Mouse (Mus musculus): ENCODE measurements around the gene Gm11568. TPM values are rescaled to one million over a fixed set of nuclear protein-coding genes. Genes with fewer than 3 reads are reported as not detected.

Gene Gm11568
- polyA plus RNA-seq, 1 experiment from 2014 or later, result not detected

Other genes with a start within 250 kb of the Gm11568 start
- gene Gm11937, start 247.7 kb upstream of the Gm11568 start, polyA plus RNA-seq (2016; fragmentation: Nextera tagmentation; extraction: Ambion mirVana), result not detected in 2 replicates
- not detected in 2 replicates for gene Krtap2-4, start 243.1 kb upstream of the Gm11568 start, polyA plus RNA-seq (2016; fragmentation: Nextera tagmentation; extraction: Ambion mirVana)
- gene Gm11562, start 237.5 kb upstream of the Gm11568 start, polyA plus RNA-seq (2016; fragmentation: Nextera tagmentation; extraction: Ambion mirVana), result not detected in 2 replicates
- not detected in 2 replicates for gene Krtap4-1, start 229.7 kb upstream of the Gm11568 start, polyA plus RNA-seq (2016; fragmentation: Nextera tagmentation; extraction: Ambion mirVana)
- gene Krtap4-2, start 222.8 kb upstream of the Gm11568 start, polyA plus RNA-seq (2016; fragmentation: Nextera tagmentation; extraction: Ambion mirVana), result not detected in 2 replicates
- not detected in 2 replicates for gene Krtap4-7, start 213.8 kb upstream of the Gm11568 start, polyA plus RNA-seq (2016; fragmentation: Nextera tagmentation; extraction: Ambion mirVana)
- not detected in 2 replicates for gene Gm11555, start 207.7 kb upstream of the Gm11568 start, polyA plus RNA-seq (2016; fragmentation: Nextera tagmentation; extraction: Ambion mirVana)
- gene Gm11563, start 199.0 kb upstream of the Gm11568 start, polyA plus RNA-seq (2016; fragmentation: Nextera tagmentation; extraction: Ambion mirVana), result not detected in 2 replicates
- gene Krtap4-6, start 192.0 kb upstream of the Gm11568 start, polyA plus RNA-seq (2016; fragmentation: Nextera tagmentation; extraction: Ambion mirVana), result not detected in 2 replicates
- not detected in 2 replicates for gene Gm14190, start 167.2 kb upstream of the Gm11568 start, polyA plus RNA-seq (2016; fragmentation: Nextera tagmentation; extraction: Ambion mirVana)
- not detected in 2 replicates for gene Gm14180, start 123.6 kb upstream of the Gm11568 start, polyA plus RNA-seq (2016; fragmentation: Nextera tagmentation; extraction: Ambion mirVana)
- gene Gm11595, start 85.0 kb upstream of the Gm11568 start, polyA plus RNA-seq (2016; fragmentation: Nextera tagmentation; extraction: Ambion mirVana), result not detected in 2 replicates
- gene Krtap4-8, start 77.2 kb upstream of the Gm11568 start, polyA plus RNA-seq (2016; fragmentation: Nextera tagmentation; extraction: Ambion mirVana), result not detected in 2 replicates
- gene Krtap4-9, start 72.7 kb upstream of the Gm11568 start, polyA plus RNA-seq (2016; fragmentation: Nextera tagmentation; extraction: Ambion mirVana), result not detected in 2 replicates
- not detected in 2 replicates for gene Gm11596, start 64.5 kb upstream of the Gm11568 start, polyA plus RNA-seq (2016; fragmentation: Nextera tagmentation; extraction: Ambion mirVana)
- gene Gm11569, start 59.0 kb upstream of the Gm11568 start, polyA plus RNA-seq (2016; fragmentation: Nextera tagmentation; extraction: Ambion mirVana), result not detected in 2 replicates
- gene Gm11554, start 53.5 kb upstream of the Gm11568 start, polyA plus RNA-seq (2016; fragmentation: Nextera tagmentation; extraction: Ambion mirVana), result not detected in 2 replicates
- not detected in 2 replicates for gene Krtap4-13, start 48.0 kb upstream of the Gm11568 start, polyA plus RNA-seq (2016; fragmentation: Nextera tagmentation; extraction: Ambion mirVana)
- gene Gm11564, start 42.3 kb upstream of the Gm11568 start, polyA plus RNA-seq (2016; fragmentation: Nextera tagmentation; extraction: Ambion mirVana), result not detected in 2 replicates
- gene 2300003K06Rik, start 19.9 kb upstream of the Gm11568 start, polyA plus RNA-seq (2016; fragmentation: Nextera tagmentation; extraction: Ambion mirVana), result not detected in 2 replicates
- gene Krtap4-16, start 6.3 kb upstream of the Gm11568 start, polyA plus RNA-seq (2016; fragmentation: Nextera tagmentation; extraction: Ambion mirVana), result not detected in 2 replicates
- not detected in 2 replicates for gene Gm11559, start 6.6 kb downstream of the Gm11568 start, polyA plus RNA-seq (2016; fragmentation: Nextera tagmentation; extraction: Ambion mirVana)
- not detected in 2 replicates for gene Krtap9-1, start 15.5 kb downstream of the Gm11568 start, polyA plus RNA-seq (2016; fragmentation: Nextera tagmentation; extraction: Ambion mirVana)
- gene Gm11567, start 21.3 kb downstream of the Gm11568 start, polyA plus RNA-seq (2016; fragmentation: Nextera tagmentation; extraction: Ambion mirVana), result not detected in 2 replicates
- not detected in 2 replicates for gene Krtap31-1, start 50.0 kb downstream of the Gm11568 start, polyA plus RNA-seq (2016; fragmentation: Nextera tagmentation; extraction: Ambion mirVana)
- not detected in 2 replicates for gene Gm11565, start 56.8 kb downstream of the Gm11568 start, polyA plus RNA-seq (2016; fragmentation: Nextera tagmentation; extraction: Ambion mirVana)
- gene Krtap31-2, start 78.4 kb downstream of the Gm11568 start, polyA plus RNA-seq (2016; fragmentation: Nextera tagmentation; extraction: Ambion mirVana), result not detected in 2 replicates
- not detected in 2 replicates for gene Krtap9-5, start 90.6 kb downstream of the Gm11568 start, polyA plus RNA-seq (2016; fragmentation: Nextera tagmentation; extraction: Ambion mirVana)
- gene Krtap29-1, start 121.1 kb downstream of the Gm11568 start, polyA plus RNA-seq (2016; fragmentation: Nextera tagmentation; extraction: Ambion mirVana), result not detected in 2 replicates
- 0.14 TPM in 1 of 2 replicates, not detected in the other for gene Krtap16-1, start 128.7 kb downstream of the Gm11568 start, polyA plus RNA-seq (2016; fragmentation: Nextera tagmentation; extraction: Ambion mirVana)
- 0.37 TPM in 1 of 2 replicates, not detected in the other for gene Krtap17-1, start 136.1 kb downstream of the Gm11568 start, polyA plus RNA-seq (2016; fragmentation: Nextera tagmentation; extraction: Ambion mirVana)
- not detected in 2 replicates for gene Krt33a, start 158.3 kb downstream of the Gm11568 start, polyA plus RNA-seq (2016; fragmentation: Nextera tagmentation; extraction: Ambion mirVana)
- not detected in 2 replicates for gene Krt33b, start 172.0 kb downstream of the Gm11568 start, polyA plus RNA-seq (2016; fragmentation: Nextera tagmentation; extraction: Ambion mirVana)
- not detected in 2 replicates for gene Krt34, start 183.6 kb downstream of the Gm11568 start, polyA plus RNA-seq (2016; fragmentation: Nextera tagmentation; extraction: Ambion mirVana)
- gene Krt31, start 192.6 kb downstream of the Gm11568 start, polyA plus RNA-seq (2016; fragmentation: Nextera tagmentation; extraction: Ambion mirVana), result not detected in 2 replicates
- not detected in 2 replicates for gene Krt32, start 230.3 kb downstream of the Gm11568 start, polyA plus RNA-seq (2016; fragmentation: Nextera tagmentation; extraction: Ambion mirVana)
- not detected in 2 replicates for gene Krt35, start 238.3 kb downstream of the Gm11568 start, polyA plus RNA-seq (2016; fragmentation: Nextera tagmentation; extraction: Ambion mirVana)
- gene Krt36, start 247.7 kb downstream of the Gm11568 start, polyA plus RNA-seq (2016; fragmentation: Nextera tagmentation; extraction: Ambion mirVana), result not detected in 2 replicates